ENCODE assay signal across 22 mouse cellular contexts in genomic region chr8:77987237-77987636, GRCm38 (mm10).
DNase-seq lines count a peak whose midpoint lies in the region; ATAC-seq and TF ChIP-seq lines count a peak whose summit lies in the region.
"Had no signal": no experiment of that assay in that cellular context is flagged by ENCODE, and none has a peak within 500 bp of the region (broad histone marks: within the 10 kb centered on the region; RNA-seq: fewer than 3 reads in every experiment).

No protein-coding gene starts in this region.

- H3K4me3 ChIP-seq in heart, adult 2 months, result no peak overlapping the region
- no peak overlapping the region for H3K4me3 ChIP-seq in heart, embryonic 14.5 days (ENCODE audit: control insufficient read depth in 1 of 2, insufficient read depth in 1 of 2, low read depth in 1 of 2, low read length in 2 of 2)
- H3K4me3 ChIP-seq in liver, embryonic 12.5 days, result no peak overlapping the region
- no peak overlapping the region for H3K4me3 ChIP-seq in MEL (ENCODE audit: control insufficient read depth in 1 of 2, insufficient read depth in 1 of 2, low read depth in 2 of 2, low read length in 2 of 2)
- H3K4me3 ChIP-seq: erythroblast, embryonic 14.5 days; kidney, embryonic 15.5 days; layer of hippocampus, adult 2 months; left cerebral cortex, adult 2 months; limb, embryonic 12.5 days; liver, embryonic 15.5 days had no signal

- H3K9ac ChIP-seq in heart, adult 2 months (ENCODE audit: low read depth, low read length), result no peak overlapping the region
- H3K9ac ChIP-seq in heart, embryonic 14.5 days (ENCODE audit: low read length), result no peak overlapping the region
- H3K9ac ChIP-seq in liver, embryonic 12.5 days, result no peak overlapping the region
- no peak overlapping the region for H3K9ac ChIP-seq in MEL (ENCODE audit: control insufficient read depth, low read depth, low read length, poor library complexity, severe bottlenecking)
- H3K9ac ChIP-seq: kidney, embryonic 15.5 days; limb, embryonic 12.5 days; liver, embryonic 15.5 days had no signal

- TF ChIP-seq EP300 in heart, adult 2 months (IDR thresholded peaks at IDR 0.05; ENCODE audit: insufficient read depth, low read depth, low read length), result no peak
- TF ChIP-seq EP300 in MEL (IDR thresholded peaks at IDR 0.05; ENCODE audit: low read depth in 1 of 2, low read length in 2 of 2), result no peak

- no peak for DNase-seq in heart, adult 2 months
- DNase-seq in heart, postnatal 10 days, result no peak
- no peak for DNase-seq in heart, adult 9 months (ENCODE audit: low spot score in 2 of 2)
- DNase-seq in liver (no peak), MEL (ENCODE audit: low read depth, low spot score) (no peak)
- DNase-seq in kidney, postnatal 14 days, result no peak
- DNase-seq: adrenal gland, adult 8-10 months; cerebellum, adult 2 months; cerebellum, postnatal 14 days; kidney, adult 18-20 months; kidney, postnatal 36 days; midbrain, embryonic 14.5 days had no signal

- no peak for TF ChIP-seq CTCF in heart, adult 2 months (IDR thresholded peaks at IDR 0.05)
- TF ChIP-seq CTCF in MEL (IDR thresholded peaks at IDR 0.05 in 2 of 3, conservative IDR thresholded peaks at IDR 0.05 in 1 of 3; ENCODE audit: control insufficient read depth in 1 of 3, insufficient read depth in 1 of 3, low read depth in 2 of 3, low read length in 3 of 3, poor library complexity in 1 of 3, severe bottlenecking in 1 of 3), result no peak

- no peak for TF ChIP-seq RAD21 in MEL (IDR thresholded peaks at IDR 0.05; ENCODE audit: low read depth, low read length)

- H3K9me3 ChIP-seq in heart, embryonic 14.5 days (ENCODE audit: control insufficient read depth, low read length), result no peaks in the 10 kb centered on the region
- no peaks in the 10 kb centered on the region for H3K9me3 ChIP-seq in liver, embryonic 12.5 days (replicated peaks)
- no peaks in the 10 kb centered on the region for H3K9me3 ChIP-seq in MEL (replicated peaks; ENCODE audit: insufficient read depth, low read length)
- H3K9me3 ChIP-seq: kidney, embryonic 15.5 days; limb, embryonic 12.5 days; liver, embryonic 15.5 days had no signal

- peak overlapping the region; percentile 87 for H3K27ac ChIP-seq in heart, adult 2 months
- peak overlapping the region; percentile 92 to 95 for H3K27ac ChIP-seq in heart, embryonic 14.5 days (replicated peaks in 1 of 2; ENCODE audit: control insufficient read depth in 1 of 2, insufficient read depth in 1 of 2, low read depth in 2 of 2, low read length in 2 of 2)
- no peak overlapping the region for H3K27ac ChIP-seq in liver, embryonic 12.5 days
- no peak overlapping the region for H3K27ac ChIP-seq in MEL (ENCODE audit: control insufficient read depth, low read depth, low read length)
- H3K27ac ChIP-seq: kidney, embryonic 15.5 days; layer of hippocampus, adult 2 months; left cerebral cortex, adult 2 months; limb, embryonic 12.5 days; liver, embryonic 15.5 days had no signal

- intact Hi-C loops in heart, adult 2 months (cut with DNase I), result loop anchor here (5.0 kb wide), 1 partner anchor 35 kb away; no protein-coding TSS in a partner anchor
- intact Hi-C loops in heart, postnatal 10 days (cut with DNase I), result loop anchor here (5.0 kb wide), 1 partner anchor 265 kb away; the partner anchor contains the start of gene Ednra

- no peaks in the 10 kb centered on the region for H3K79me2 ChIP-seq in heart, adult 2 months (replicated peaks; ENCODE audit: control insufficient read depth, insufficient read depth, low read length)
- no peaks in the 10 kb centered on the region for H3K79me2 ChIP-seq in MEL (ENCODE audit: control insufficient read depth, insufficient read depth, low read length, poor library complexity)

- H3K27me3 ChIP-seq in heart, adult 2 months (ENCODE audit: control insufficient read depth, insufficient read depth, low read length), result no peaks in the 10 kb centered on the region
- H3K27me3 ChIP-seq in heart, embryonic 14.5 days (ENCODE audit: control insufficient read depth, insufficient read depth, low read length), result no peaks in the 10 kb centered on the region
- no peaks in the 10 kb centered on the region for H3K27me3 ChIP-seq in liver, embryonic 12.5 days (replicated peaks)
- no peaks in the 10 kb centered on the region for H3K27me3 ChIP-seq in MEL (ENCODE audit: control insufficient read depth in 1 of 2, insufficient read depth in 2 of 2, low read length in 2 of 2)
- H3K27me3 ChIP-seq: kidney, embryonic 15.5 days; limb, embryonic 12.5 days; liver, embryonic 15.5 days had no signal

- no peaks in the 10 kb centered on the region for H3K36me3 ChIP-seq in heart, adult 2 months (ENCODE audit: control insufficient read depth, insufficient read depth, low read length)
- no peaks in the 10 kb centered on the region for H3K36me3 ChIP-seq in heart, embryonic 14.5 days (ENCODE audit: control insufficient read depth, insufficient read depth, low read length)
- no peaks in the 10 kb centered on the region for H3K36me3 ChIP-seq in liver, embryonic 12.5 days
- no peaks in the 10 kb centered on the region for H3K36me3 ChIP-seq in MEL (ENCODE audit: control insufficient read depth in 1 of 2, insufficient read depth in 2 of 2, low read length in 2 of 2)
- H3K36me3 ChIP-seq: kidney, embryonic 15.5 days; limb, embryonic 12.5 days; liver, embryonic 15.5 days had no signal

- no peak for ATAC-seq in heart, embryonic 14.5 days (ENCODE audit: insufficient number of reproducible peaks, insufficient read depth, low FRiP score, low read depth)
- peak; percentile 57; the same call in 1 of the 2 replicates for ATAC-seq in liver, embryonic 12.5 days
- ATAC-seq: forebrain, embryonic 16.5 days; hindbrain, embryonic 16.5 days had no signal

- H3K4me1 ChIP-seq in heart, adult 2 months (ENCODE audit: control insufficient read depth, insufficient read depth, low read length), result peaks cover 2% of the 10 kb centered on the region; the same call in 1 of the 2 replicates
- H3K4me1 ChIP-seq in heart, embryonic 14.5 days (ENCODE audit: control insufficient read depth in 2 of 2, insufficient read depth in 2 of 2, low read length in 2 of 2), result peaks cover 18 to 44% of the 10 kb centered on the region in 2 experiments
- peaks cover 5% of the 10 kb centered on the region; the same call in 1 of the 2 replicates for H3K4me1 ChIP-seq in liver, embryonic 12.5 days
- no peaks in the 10 kb centered on the region for H3K4me1 ChIP-seq in MEL (ENCODE audit: control insufficient read depth in 1 of 2, insufficient read depth in 2 of 2, low read length in 2 of 2)
- H3K4me1 ChIP-seq: kidney, embryonic 15.5 days; liver, embryonic 15.5 days had no signal

- TF ChIP-seq POLR2A in heart, adult 2 months (IDR thresholded peaks at IDR 0.05; ENCODE audit: insufficient read depth, low read depth, low read length), result no peak
- TF ChIP-seq POLR2A in MEL (IDR thresholded peaks at IDR 0.05; ENCODE audit: control insufficient read depth in 1 of 2, insufficient read depth in 1 of 2, low read depth in 1 of 2, low read length in 2 of 2, poor library complexity in 1 of 2), result no peak

- no peak overlapping the region for H3K4me2 ChIP-seq in heart, embryonic 14.5 days (ENCODE audit: low read length)
- H3K4me2 ChIP-seq in liver, embryonic 12.5 days, result no peak overlapping the region
- H3K4me2 ChIP-seq: kidney, embryonic 15.5 days; limb, embryonic 12.5 days; liver, embryonic 15.5 days had no signal

TF ChIP-seq in MEL, 35 proteins besides CTCF, POLR2A, EP300 and RAD21:
- TF ChIP-seq POLR2AphosphoS5 (IDR thresholded peaks at IDR 0.05; ENCODE audit: borderline replicate concordance, low read depth, low read length) (no peak), UBTF (IDR thresholded peaks at IDR 0.05; ENCODE audit: borderline replicate concordance, insufficient read depth, low read depth, low read length) (no peak), ELF1 (IDR thresholded peaks at IDR 0.05; ENCODE audit: low read depth, low read length) (no peak), HCFC1 (IDR thresholded peaks at IDR 0.05; ENCODE audit: low read depth, low read length) (no peak), USF1 (IDR thresholded peaks at IDR 0.05; ENCODE audit: low read depth, low read length) (peak; percentile 34; the same call in 1 of the 2 replicates), MYB (IDR thresholded peaks at IDR 0.05; ENCODE audit: low read depth, low read length) (no peak), ZKSCAN1 (IDR thresholded peaks at IDR 0.05; ENCODE audit: low read depth, low read length) (no peak)

Comparison
In these comparisons a context has a peak if more than half of its experiments do, and no peak if none do; other contexts are left out.
1. H3K27ac ChIP-seq: peak in heart, adult 2 months (single experiment) and heart, embryonic 14.5 days (2 of 2); none in liver, embryonic 12.5 days (single experiment) and MEL (single experiment).